Mouse (Mus musculus): ENCODE data around the gene Reln.

The Reln gene

GRCm38 (mm10) chr5:21936096-21936495 is 408.4 kb downstream of the Reln start:
- intact Hi-C loops (cut with DNase I), result loop anchor here (10.0 kb wide), 1 partner anchor 569 kb away; no protein-coding TSS in a partner anchor

- intact Hi-C loops (cut with DNase I), result loop anchor here (5.0 to 10.0 kb wide), 2 partner anchors 392 to 570 kb away; no protein-coding TSS in a partner anchor
These were observed 409.6 kb downstream of the Reln start for GRCm38 (mm10) chr5:21934811-21935396.

- intact Hi-C loops (cut with DNase I), result loop anchor here (5.0 to 10.0 kb wide), 2 partner anchors 393 to 571 kb away; no protein-coding TSS in a partner anchor
These were observed 410.3 kb downstream of the Reln start for GRCm38 (mm10) chr5:21934173-21934698.

GRCm38 (mm10) chr5:21933340-21934075 is 411.0 kb downstream of the Reln start:
- intact Hi-C loops (cut with DNase I), result loop anchor here (5.0 to 10.0 kb wide), 2 partner anchors 394 to 571 kb away; no protein-coding TSS in a partner anchor

- intact Hi-C loops (cut with DNase I), result loop anchor here (5.0 to 10.0 kb wide), 2 partner anchors 396 to 574 kb away; no protein-coding TSS in a partner anchor
These were observed 413.4 kb downstream of the Reln start for GRCm38 (mm10) chr5:21931151-21931550.

- intact Hi-C loops (cut with DNase I), result no loop called here
These were observed 424.2 kb downstream of the Reln start for GRCm38 (mm10) chr5:21920310-21920709.

- intact Hi-C loops (cut with DNase I), result no loop called here
These were observed 425.2 kb downstream of the Reln start for GRCm38 (mm10) chr5:21919281-21919780.

GRCm38 (mm10) chr5:21915973-21916372 is 428.5 kb downstream of the Reln start:
- intact Hi-C loops (cut with DNase I), result no loop called here

GRCm38 (mm10) chr5:21914776-21915175 is 429.7 kb downstream of the Reln start:
- intact Hi-C loops (cut with DNase I), result no loop called here

GRCm38 (mm10) chr5:21912835-21913530 is 431.5 kb downstream of the Reln start:
- intact Hi-C loops (cut with DNase I), result no loop called here

GRCm38 (mm10) chr5:21910726-21911125 is 433.8 kb downstream of the Reln start:
- intact Hi-C loops (cut with DNase I), result no loop called here

GRCm38 (mm10) chr5:21909713-21910112 is 434.8 kb downstream of the Reln start:
- intact Hi-C loops (cut with DNase I), result no loop called here

- intact Hi-C loops (cut with DNase I), result no loop called here
These were observed 443.1 kb downstream of the Reln start for GRCm38 (mm10) chr5:21901411-21901810.

GRCm38 (mm10) chr5:21900891-21901290 is 443.6 kb downstream of the Reln start:
- intact Hi-C loops (cut with DNase I), result no loop called here

GRCm38 (mm10) chr5:21898875-21899274 is 445.6 kb downstream of the Reln start:
- intact Hi-C loops (cut with DNase I), result no loop called here

- intact Hi-C loops (cut with DNase I), result no loop called here
These were observed 447.9 kb downstream of the Reln start for GRCm38 (mm10) chr5:21896586-21896985.

GRCm38 (mm10) chr5:21894168-21894567 is 450.3 kb downstream of the Reln start:
- intact Hi-C loops (cut with DNase I), result no loop called here

GRCm38 (mm10) chr5:21866750-21867149 is 477.8 kb downstream of the Reln start:
- intact Hi-C loops (cut with DNase I), result no loop called here

GRCm38 (mm10) chr5:21866311-21866712 is 478.2 kb downstream of the Reln start:
- intact Hi-C loops (cut with DNase I), result no loop called here

- intact Hi-C loops (cut with DNase I), result no loop called here
These were observed 479.0 kb downstream of the Reln start, which contains the start of gene Slc26a5 for GRCm38 (mm10) chr5:21865346-21866107. Gene Slc26a5 (minus strand): TSS chr5:21865604.

GRCm38 (mm10) chr5:21858653-21859052 is 485.8 kb downstream of the Reln start:
- intact Hi-C loops (cut with DNase I), result no loop called here

Measured in adrenal gland (tissue).